Mouse (Mus musculus) G1E (cell line): ENCODE measurements around the gene Galc. TPM values are rescaled to one million over a fixed set of nuclear protein-coding genes. Genes with fewer than 3 reads are reported as not detected.

Experiments used
- ATAC-seq: 2 replicates; pipeline ENCODE4 v1.8.0; 2016; ENCODE audit warnings: mild to moderate bottlenecking; ENCODE audit not compliant: insufficient number of reproducible peaks, poor library complexity, low FRiP score, severe bottlenecking; ENCODE audit errors: extremely low read depth
- DNase-seq: peaks from one replicate; pipeline ENCODE4 v3.0.0; 2012; ENCODE audit warnings: low spot score
- H3K27me3 ChIP-seq: 2 replicates; pipeline ENCODE4 v1.6.1; 2012; ENCODE audit warnings: mild to moderate bottlenecking, low read length, inconsistent platforms; ENCODE audit not compliant: insufficient read depth
- H3K36me3 ChIP-seq: replicated peaks from 2 replicates; pipeline ENCODE3; 2012; ENCODE audit warnings: mild to moderate bottlenecking, inconsistent platforms
- H3K4me1 ChIP-seq: 2 replicates; pipeline ENCODE4 v1.6.1; 2012; ENCODE audit warnings: low read depth, low read length, inconsistent platforms, mixed read lengths; ENCODE audit not compliant: insufficient read depth
- H3K4me3 ChIP-seq: 2 replicates; pipeline ENCODE4 v1.5.1; 2012; ENCODE audit warnings: low read depth, mild to moderate bottlenecking, inconsistent platforms, low read length, moderate library complexity, mixed read lengths
- H3K9me3 ChIP-seq: replicated peaks from 2 replicates; pipeline ENCODE4 v1.6.1; 2012; ENCODE audit warnings: inconsistent platforms
- CTCF ChIP-seq: IDR thresholded peaks from 2 replicates; pipeline ENCODE4 v1.5.1; 2012; ENCODE audit warnings: low read depth, low read length, inconsistent platforms, mixed read lengths
- GATA1 ChIP-seq: IDR thresholded peaks from 2 replicates; pipeline ENCODE4 v1.6.1; 2012; ENCODE audit warnings: borderline replicate concordance, low read length, inconsistent platforms, mixed read lengths
- GATA2 ChIP-seq: IDR thresholded peaks from 2 replicates; pipeline ENCODE4 v1.6.1; 2012; ENCODE audit warnings: low read depth, low read length, inconsistent platforms, borderline replicate concordance
- POLR2AphosphoS5 ChIP-seq: IDR thresholded peaks from 2 replicates; pipeline ENCODE4 v1.6.1; 2012; ENCODE audit warnings: low read depth, low read length, inconsistent platforms; ENCODE audit not compliant: insufficient replicate concordance
- TAL1 ChIP-seq: conservative IDR thresholded peaks from 2 replicates; pipeline ENCODE4 v1.6.1; 2012; ENCODE audit warnings: low read depth, low read length, inconsistent platforms, mixed read lengths
- polyA plus RNA-seq: library from polyadenylated mRNA; stranded (reverse); fragments of >175 nt; gene quantifications from 2 replicates; pipeline ENCODE4 v1.2.3, GENCODE M21; 2012
- total RNA-seq, 2 experiments: library from RNA; stranded (forward) in 1 of 2; stranded (reverse) in 1 of 2; fragments of 200-1000 nt in 1 of 2; fragments of >200 nt in 1 of 2; fragmentation: Nextera tagmentation in 1 of 2; gene quantifications; 2 replicates each; pipeline ENCODE4 v1.2.3; 2014 to 2017

Gene Galc
- total and polyA plus RNA-seq, 3 experiments: 10.1 to 174 (median 131) TPM

DNA sequence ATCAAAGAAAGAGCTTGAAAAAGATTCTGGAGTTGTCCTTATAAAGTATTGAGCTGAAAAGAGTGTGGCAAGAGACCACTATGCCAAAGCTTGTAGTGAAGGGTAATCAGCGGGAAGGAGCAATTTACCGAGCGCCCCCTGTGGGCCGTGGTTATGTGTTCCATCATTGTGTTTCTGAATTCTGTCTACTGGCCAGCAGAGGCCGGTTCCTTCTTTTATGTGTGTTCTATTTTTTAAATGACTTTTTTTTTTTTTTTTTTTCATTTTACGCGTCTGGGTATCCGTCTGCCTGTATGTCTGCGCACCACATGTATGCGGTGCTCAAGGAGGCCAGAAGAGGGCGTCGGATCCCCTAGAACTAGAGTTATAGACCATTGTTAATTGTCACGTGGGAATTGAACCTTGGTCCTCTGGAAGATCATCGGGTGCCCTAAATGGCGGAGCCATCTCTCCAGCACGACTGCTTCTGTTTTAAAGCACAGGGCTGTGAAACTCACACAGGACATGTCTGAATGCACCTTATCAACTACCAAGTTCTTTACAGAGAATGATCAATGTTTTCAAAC, 78.9 kb downstream of the Galc start:
- no peak overlapping the region for H3K4me3 ChIP-seq
- TF ChIP-seq POLR2AphosphoS5 (no peak), GATA2 (no peak), CTCF (no peak), TAL1 (no peak), GATA1 (no peak)
- no peaks in the 10 kb centered on the region for H3K9me3 ChIP-seq
- no peak for DNase-seq
- no peaks in the 10 kb centered on the region for H3K4me1 ChIP-seq
- H3K27me3 ChIP-seq: no peaks in the 10 kb centered on the region
- no peaks in the 10 kb centered on the region for H3K36me3 ChIP-seq
- ATAC-seq: no peak

DNA sequence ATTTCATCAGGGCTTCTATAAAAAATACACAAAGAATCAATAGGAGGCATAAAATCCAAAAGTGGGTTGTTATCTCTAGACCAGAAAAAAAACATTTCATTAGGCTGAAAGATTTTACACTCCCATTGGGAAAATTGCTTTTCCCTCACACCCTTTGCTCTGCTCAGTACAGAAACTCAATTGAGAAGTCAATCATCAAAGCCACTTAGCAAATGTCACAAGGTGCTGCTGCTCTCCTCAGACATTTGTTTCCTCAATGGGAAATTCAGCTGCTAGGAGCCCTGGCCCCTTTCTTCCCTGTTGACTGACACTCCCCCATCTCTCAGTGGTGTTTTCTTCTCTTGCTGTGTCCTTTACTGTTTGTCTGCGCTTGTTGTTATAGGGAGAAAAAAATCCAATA, 79.8 kb downstream of the Galc start:
- Histone ChIP-seq H3K9me3 (no peaks in the 10 kb centered on the region), H3K27me3 (no peaks in the 10 kb centered on the region), H3K4me1 (no peaks in the 10 kb centered on the region), H3K4me3 (no peak overlapping the region), H3K36me3 (no peaks in the 10 kb centered on the region)
- DNase-seq (no peak), ATAC-seq (no peak)
- TF ChIP-seq TAL1 (no peak), CTCF (no peak), GATA1 (no peak), GATA2 (no peak), POLR2AphosphoS5 (no peak)

DNA sequence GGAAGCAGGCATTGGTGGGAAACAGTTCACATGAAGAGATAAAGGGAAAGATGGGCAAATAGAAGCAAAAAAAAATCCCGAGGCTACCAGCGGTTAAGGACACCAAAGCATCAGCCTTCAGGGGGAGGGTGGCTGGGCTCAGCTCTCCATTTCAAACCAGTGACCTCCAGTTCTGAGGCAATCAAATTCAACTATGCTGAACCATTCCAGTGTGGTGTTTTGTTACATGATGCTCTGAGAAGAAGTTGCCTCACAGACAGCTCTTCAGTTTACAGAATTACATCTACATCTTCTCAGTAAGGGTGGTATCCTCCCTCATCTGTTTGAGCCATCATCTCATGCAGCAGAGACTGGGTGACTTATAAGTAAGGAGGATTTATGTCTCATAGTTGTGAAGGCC, 82.6 kb downstream of the Galc start:
- Histone ChIP-seq H3K4me3 (no peak overlapping the region), H3K27me3 (no peaks in the 10 kb centered on the region), H3K36me3 (no peaks in the 10 kb centered on the region), H3K9me3 (no peaks in the 10 kb centered on the region; the same call in 1 of the 2 replicates), H3K4me1 (no peaks in the 10 kb centered on the region)
- TF ChIP-seq TAL1: no peak
- no peak for TF ChIP-seq POLR2AphosphoS5
- TF ChIP-seq CTCF: no peak
- no peak for TF ChIP-seq GATA1
- no peak for TF ChIP-seq GATA2
- ATAC-seq: no peak
- DNase-seq: no peak

DNA sequence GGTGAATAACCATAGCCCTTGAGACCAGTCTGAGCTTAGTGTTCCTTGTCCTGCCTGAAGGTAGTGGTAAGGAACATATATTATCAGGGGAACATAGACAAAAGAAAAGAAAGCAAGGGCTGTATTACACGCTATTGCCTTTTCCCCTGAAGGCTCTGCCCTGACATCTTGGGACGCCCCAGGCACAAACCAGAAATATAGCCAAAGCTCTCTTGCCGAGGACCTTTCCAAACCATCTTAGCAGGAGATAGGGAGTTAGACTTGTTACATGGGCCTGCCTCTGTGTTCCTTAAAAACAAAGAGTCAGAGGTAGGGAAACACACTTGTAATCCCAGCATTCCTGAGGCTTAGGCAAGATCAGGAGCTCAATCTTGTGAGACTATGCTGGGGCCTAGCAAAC, 97.4 kb downstream of the Galc start:
- no peak for TF ChIP-seq TAL1
- TF ChIP-seq GATA1: no peak
- no peak for TF ChIP-seq GATA2
- no peak for ATAC-seq

GRCm38 (mm10) chr12:98160867-98161266, 98.4 kb downstream of the Galc start:
- H3K9me3 ChIP-seq: no peaks in the 10 kb centered on the region

More for the DNA sequence above, 97.4 kb downstream of the Galc start:
- Histone ChIP-seq H3K9me3 (no peaks in the 10 kb centered on the region), H3K4me3 (no peak overlapping the region), H3K36me3 (no peaks in the 10 kb centered on the region), H3K27me3 (no peaks in the 10 kb centered on the region), H3K4me1 (no peaks in the 10 kb centered on the region)
- DNase-seq: no peak

More at GRCm38 (mm10) chr12:98160867-98161266, 98.4 kb downstream of the Galc start:
- DNase-seq (no peak), ATAC-seq (no peak)
- no peaks in the 10 kb centered on the region for H3K4me1 ChIP-seq
- TF ChIP-seq TAL1 (no peak), GATA1 (no peak), GATA2 (no peak), POLR2AphosphoS5 (no peak), CTCF (no peak)
- H3K4me3 ChIP-seq: no peak overlapping the region
- H3K27me3 ChIP-seq: no peaks in the 10 kb centered on the region
- no peaks in the 10 kb centered on the region for H3K36me3 ChIP-seq

Other genes with a start within 250 kb of the Galc start
- gene Gpr65, start 9.2 kb upstream of the Galc start, total RNA-seq (2014; fragmentation: Nextera tagmentation): 142 and 144 TPM in 2 replicates
- 202 and 232 TPM in 2 replicates for gene Gpr65, start 9.2 kb upstream of the Galc start, total RNA-seq (2017)
- 1.4 and 2.4 TPM in 2 replicates for gene Gpr65, start 9.2 kb upstream of the Galc start, polyA plus RNA-seq